Mouse (Mus musculus) neural tube, embryonic 15.5 days (tissue): ENCODE results near the gene Cd300lf. TPM values are rescaled to one million over a fixed set of nuclear protein-coding genes. Genes with fewer than 3 reads are reported as not detected.

ENCODE experiments used
- ATAC-seq: fragments of 200-750 bp; cut with Nextera tagmentation; 2 replicates; pipeline ENCODE4 v1.8.0; 2017; ENCODE audit warnings: mild to moderate bottlenecking, moderate TSS enrichment, moderate library complexity; ENCODE audit not compliant: low FRiP score
- H3K27ac ChIP-seq: fragments of 300-500 bp; sonication (generic); replicated peaks from 2 replicates; pipeline ENCODE4 v1.5.1; 2015; ENCODE audit warnings: mild to moderate bottlenecking, inconsistent platforms
- H3K27me3 ChIP-seq: fragments of 300-500 bp; sonication (generic); replicated peaks from 2 replicates; pipeline ENCODE4 v1.6.1; 2015; ENCODE audit warnings: inconsistent platforms
- H3K36me3 ChIP-seq: fragments of 300-500 bp; sonication (generic); 2 replicates; pipeline ENCODE4 v1.6.1; 2015; ENCODE audit warnings: inconsistent platforms
- H3K4me1 ChIP-seq: fragments of 300-500 bp; sonication (generic); 2 replicates; pipeline ENCODE4 v1.6.1; 2015; ENCODE audit warnings: inconsistent platforms
- H3K4me2 ChIP-seq: fragments of 300-500 bp; sonication (generic); 2 replicates; pipeline ENCODE4 v1.6.1; 2015; ENCODE audit warnings: inconsistent platforms, mild to moderate bottlenecking, moderate library complexity
- H3K4me3 ChIP-seq: fragments of 300-500 bp; sonication (generic); replicated peaks from 2 replicates; pipeline ENCODE4 v1.5.1; 2015; ENCODE audit warnings: mild to moderate bottlenecking, inconsistent platforms
- H3K9ac ChIP-seq: fragments of 300-500 bp; sonication (generic); replicated peaks from 2 replicates; pipeline ENCODE4 v1.6.1; 2015; ENCODE audit warnings: mild to moderate bottlenecking, inconsistent platforms
- H3K9me3 ChIP-seq: fragments of 300-500 bp; sonication (generic); replicated peaks from 2 replicates; pipeline ENCODE4 v1.6.1; 2016; ENCODE audit warnings: inconsistent platforms
- WGBS: fragments of 180-500 bp; shearing (Covaris S2); methylation state at CpG from one replicate; pipeline ENCODE4 v1.1.7; 2015; ENCODE audit warnings: mixed read lengths; 5-methylcytosine and 5-hydroxymethylcytosine counted together
- polyA plus RNA-seq: library from polyadenylated mRNA; unstranded; fragments of >200 nt; fragmentation: Nextera tagmentation; extraction: Ambion mirVana; gene quantifications from 2 replicates; pipeline ENCODE4 v1.2.1, GENCODE M21; 2015

Gene Cd300lf
- polyA plus RNA-seq, 1 experiment from 2014 or later: 0.27 TPM

- 80% methylated on average over 8 of the region's 8 CpGs for WGBS
Measured at GRCm38 (mm10) chr11:115131768-115132381, 1.9 kb downstream of the Cd300lf start.

GRCm38 (mm10) chr11:115129508-115130126 lies 4.2 kb downstream of the Cd300lf start:
- ATAC-seq: no peak
- 90% methylated on average over 13 of the region's 13 CpGs for WGBS
- H3K4me1 ChIP-seq: no peaks in the 10 kb centered on the region
- no peaks in the 10 kb centered on the region for H3K36me3 ChIP-seq
- H3K4me3 ChIP-seq: no peak overlapping the region
- no peak overlapping the region for H3K27ac ChIP-seq
- H3K4me2 ChIP-seq: no peak overlapping the region
- H3K9me3 ChIP-seq: no peaks in the 10 kb centered on the region
- H3K27me3 ChIP-seq: 0 out of 2 replicates have a peak, but pooled peaks cover 2% of the 10 kb centered on the region
- H3K9ac ChIP-seq: no peak overlapping the region

More at GRCm38 (mm10) chr11:115131768-115132381, 1.9 kb downstream of the Cd300lf start:
- H3K4me1 ChIP-seq: no peaks in the 10 kb centered on the region
- no peak overlapping the region for H3K4me2 ChIP-seq
- no peak overlapping the region for H3K9ac ChIP-seq
- ATAC-seq: no peak
- no peak overlapping the region for H3K4me3 ChIP-seq
- no peak overlapping the region for H3K27ac ChIP-seq
- H3K9me3 ChIP-seq: no peaks in the 10 kb centered on the region
- H3K27me3 ChIP-seq: 0 out of 2 replicates have a peak, but pooled peaks cover 2% of the 10 kb centered on the region
- H3K36me3 ChIP-seq: no peaks in the 10 kb centered on the region

GRCm38 (mm10) chr11:115128483-115128882 lies 5.3 kb downstream of the Cd300lf start:
- 88% methylated on average over 4 of the region's 4 CpGs for WGBS
- Histone ChIP-seq H3K9ac (no peak overlapping the region), H3K27ac (no peak overlapping the region), H3K4me3 (no peak overlapping the region), H3K9me3 (no peaks in the 10 kb centered on the region), H3K36me3 (no peaks in the 10 kb centered on the region), H3K27me3 (0 out of 2 replicates have a peak, but pooled peaks cover 2% of the 10 kb centered on the region), H3K4me1 (no peaks in the 10 kb centered on the region), H3K4me2 (no peak overlapping the region)
- no peak for ATAC-seq

DNA sequence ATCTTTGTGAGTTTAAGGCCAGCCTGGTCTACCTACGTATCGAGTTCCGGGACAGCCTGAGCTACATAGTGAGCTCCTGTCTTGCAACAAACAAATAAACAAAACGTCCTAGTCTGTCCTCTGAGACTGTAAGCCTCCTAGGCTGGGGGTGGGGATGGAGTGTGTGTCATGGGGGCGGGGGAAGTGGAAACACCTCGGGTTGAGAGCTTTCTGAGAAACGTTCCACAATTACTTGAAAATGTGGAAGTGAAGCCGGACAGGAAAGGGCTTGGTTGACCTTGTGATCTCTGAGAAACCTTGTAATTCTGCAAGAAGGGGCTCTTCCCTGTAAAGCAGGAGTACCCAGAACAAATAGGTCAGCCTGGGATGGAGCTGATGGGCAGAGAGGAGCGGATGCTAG lies 14.4 kb downstream of the Cd300lf start:
- H3K9me3 ChIP-seq: no peaks in the 10 kb centered on the region
- H3K27me3 ChIP-seq: no peaks in the 10 kb centered on the region
- H3K4me2 ChIP-seq: no peak overlapping the region
- H3K9ac ChIP-seq: no peak overlapping the region
- H3K4me1 ChIP-seq: no peaks in the 10 kb centered on the region
- no peak overlapping the region for H3K4me3 ChIP-seq
- no peak overlapping the region for H3K27ac ChIP-seq
- no peak for ATAC-seq
- no peaks in the 10 kb centered on the region for H3K36me3 ChIP-seq
- 81% methylated on average over 9 of the region's 9 CpGs for WGBS

DNA sequence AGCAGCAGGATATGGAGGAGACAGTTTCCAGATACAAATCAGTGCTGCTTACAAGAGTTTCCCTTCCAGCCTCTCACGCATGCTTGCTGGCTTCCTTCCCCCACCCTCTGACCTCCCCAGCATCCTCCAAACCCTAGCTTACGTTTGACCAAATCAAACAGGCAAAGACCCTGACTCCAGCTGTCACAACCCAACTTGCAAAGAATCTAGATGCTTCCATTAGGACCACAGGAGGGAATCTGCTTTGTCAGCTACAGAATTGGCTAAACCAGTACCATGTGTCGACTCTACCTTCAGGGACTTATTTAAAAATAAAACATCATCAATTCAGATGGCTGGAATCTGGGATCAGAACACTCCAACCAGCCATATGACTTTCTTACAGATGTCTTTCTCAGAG lies 21.6 kb downstream of the Cd300lf start:
- no peak overlapping the region for H3K4me2 ChIP-seq
- no peaks in the 10 kb centered on the region for H3K36me3 ChIP-seq
- H3K9ac ChIP-seq: no peak overlapping the region
- no peaks in the 10 kb centered on the region for H3K9me3 ChIP-seq
- 69% methylated on average over 3 of the region's 3 CpGs for WGBS
- no peak overlapping the region for H3K27ac ChIP-seq
- ATAC-seq: no peak
- no peaks in the 10 kb centered on the region for H3K27me3 ChIP-seq
- no peak overlapping the region for H3K4me3 ChIP-seq
- 0 out of 2 replicates have a peak, but pooled peaks cover 3% of the 10 kb centered on the region for H3K4me1 ChIP-seq

GRCm38 (mm10) chr11:115110271-115110670 lies 23.5 kb downstream of the Cd300lf start:
- Histone ChIP-seq H3K9me3 (no peaks in the 10 kb centered on the region), H3K27me3 (no peaks in the 10 kb centered on the region), H3K4me1 (0 out of 2 replicates have a peak, but pooled peaks cover 3% of the 10 kb centered on the region), H3K27ac (no peak overlapping the region), H3K9ac (no peak overlapping the region), H3K36me3 (no peaks in the 10 kb centered on the region), H3K4me3 (no peak overlapping the region), H3K4me2 (no peak overlapping the region)
- no peak for ATAC-seq
- 88% methylated on average over 4 of the region's 5 CpGs for WGBS

DNA sequence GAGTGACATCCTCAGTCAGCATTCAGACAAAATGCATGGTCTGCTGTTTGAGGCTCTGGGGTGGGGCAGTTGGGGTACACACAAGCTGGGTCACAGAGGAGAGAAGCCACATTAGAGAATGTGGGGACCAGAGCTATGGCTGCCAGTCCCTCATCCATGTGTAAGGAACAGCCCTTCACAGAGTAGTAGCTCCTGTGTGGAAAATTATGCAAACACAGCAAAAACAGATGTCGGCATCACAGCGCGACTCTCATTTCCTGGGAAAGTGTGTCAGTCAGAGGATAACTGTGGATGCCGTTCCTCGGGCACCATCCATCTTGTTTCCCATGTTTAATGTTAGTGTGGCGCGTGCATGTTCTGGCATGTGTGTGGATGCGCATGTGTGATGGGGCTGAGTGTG lies 25.6 kb downstream of the Cd300lf start:
- Histone ChIP-seq H3K36me3 (no peaks in the 10 kb centered on the region), H3K4me2 (no peak overlapping the region), H3K27ac (no peak overlapping the region), H3K27me3 (no peaks in the 10 kb centered on the region), H3K4me1 (0 out of 2 replicates have a peak, but pooled peaks cover 3% of the 10 kb centered on the region), H3K9me3 (no peaks in the 10 kb centered on the region), H3K4me3 (no peak overlapping the region), H3K9ac (no peak overlapping the region)
- ATAC-seq: no peak
- WGBS: 86% methylated on average over 8 of the region's 8 CpGs

GRCm38 (mm10) chr11:115107403-115107916 lies 26.3 kb downstream of the Cd300lf start:
- no peaks in the 10 kb centered on the region for H3K27me3 ChIP-seq
- no peak overlapping the region for H3K27ac ChIP-seq
- H3K4me1 ChIP-seq: 0 out of 2 replicates have a peak, but pooled peaks cover 3% of the 10 kb centered on the region
- no peak overlapping the region for H3K9ac ChIP-seq
- H3K9me3 ChIP-seq: no peaks in the 10 kb centered on the region
- ATAC-seq: no peak
- no peaks in the 10 kb centered on the region for H3K36me3 ChIP-seq
- WGBS: 27% methylated on average over 4 of the region's 4 CpGs
- no peak overlapping the region for H3K4me2 ChIP-seq
- no peak overlapping the region for H3K4me3 ChIP-seq

GRCm38 (mm10) chr11:115106638-115107037 lies 27.2 kb downstream of the Cd300lf start:
- H3K4me1 ChIP-seq: 0 out of 2 replicates have a peak, but pooled peaks cover 3% of the 10 kb centered on the region
- no peak overlapping the region for H3K4me3 ChIP-seq
- no peak overlapping the region for H3K9ac ChIP-seq
- no peaks in the 10 kb centered on the region for H3K9me3 ChIP-seq
- H3K4me2 ChIP-seq: no peak overlapping the region
- WGBS: 93% methylated on average over 2 of the region's 2 CpGs
- H3K27ac ChIP-seq: no peak overlapping the region
- no peaks in the 10 kb centered on the region for H3K36me3 ChIP-seq
- ATAC-seq: no peak
- H3K27me3 ChIP-seq: no peaks in the 10 kb centered on the region

GRCm38 (mm10) chr11:115104769-115105563 lies 28.8 kb downstream of the Cd300lf start:
- no peaks in the 10 kb centered on the region for H3K27me3 ChIP-seq
- no peak overlapping the region for H3K4me3 ChIP-seq
- 51% methylated on average over 8 of the region's 8 CpGs for WGBS
- no peak for ATAC-seq
- no peak overlapping the region for H3K27ac ChIP-seq
- 0 out of 2 replicates have a peak, but pooled peaks cover 3% of the 10 kb centered on the region for H3K4me1 ChIP-seq
- no peak overlapping the region for H3K4me2 ChIP-seq
- H3K36me3 ChIP-seq: no peaks in the 10 kb centered on the region
- H3K9me3 ChIP-seq: no peaks in the 10 kb centered on the region
- H3K9ac ChIP-seq: no peak overlapping the region

DNA sequence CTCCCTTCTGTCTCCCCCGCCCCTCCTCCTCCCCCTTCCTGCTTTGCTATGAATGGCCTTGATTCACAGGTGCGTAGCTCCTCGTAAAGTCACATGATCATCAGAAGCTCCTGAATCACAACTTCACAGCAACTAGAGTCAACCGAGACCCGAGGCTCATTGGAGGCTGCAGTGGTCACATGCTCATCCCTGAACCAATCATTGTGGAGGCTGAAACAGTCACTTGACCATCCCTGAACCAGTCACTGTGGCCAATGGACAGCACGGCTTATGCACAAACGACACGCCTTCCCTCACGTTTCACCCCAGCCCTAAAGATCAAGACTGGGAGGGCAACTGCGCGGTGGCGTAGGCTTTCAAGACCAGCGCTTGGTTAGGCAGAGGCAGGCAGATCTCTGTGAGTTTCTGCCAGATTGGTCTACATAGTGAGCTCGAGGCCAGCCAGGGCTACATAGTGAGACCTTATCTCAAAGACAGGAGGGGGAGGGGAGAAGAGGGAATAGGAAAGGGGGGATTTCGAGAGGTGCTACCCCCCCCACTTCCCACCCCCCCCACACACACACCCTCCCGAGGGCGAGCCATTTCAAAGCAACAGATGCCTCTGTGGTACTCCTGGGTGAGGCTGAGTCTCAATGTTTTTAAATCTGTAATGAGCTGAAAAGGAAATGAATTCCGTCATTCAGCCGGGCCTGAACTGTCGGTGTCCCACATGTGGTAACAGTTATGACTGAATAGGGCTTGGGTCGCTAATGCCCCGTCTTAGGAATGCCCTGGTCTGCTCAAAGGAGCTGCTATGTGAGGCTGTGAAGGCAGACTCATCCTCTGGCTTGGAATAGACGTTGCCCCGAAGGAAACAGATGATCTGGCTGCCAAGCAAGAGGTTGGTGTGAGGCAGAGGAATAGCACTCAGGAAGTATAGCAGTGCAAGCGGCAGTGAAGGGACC lies 30.1 kb downstream of the Cd300lf start:
- no peak overlapping the region for H3K4me3 ChIP-seq
- H3K4me1 ChIP-seq: 0 out of 2 replicates have a peak, but pooled peaks cover 9% of the 10 kb centered on the region
- no peak for ATAC-seq
- H3K9me3 ChIP-seq: no peaks in the 10 kb centered on the region
- H3K36me3 ChIP-seq: no peaks in the 10 kb centered on the region
- H3K9ac ChIP-seq: no peak overlapping the region
- no peaks in the 10 kb centered on the region for H3K27me3 ChIP-seq
- no peak overlapping the region for H3K27ac ChIP-seq
- WGBS: 91% methylated on average over 25 of the region's 25 CpGs
- no peak overlapping the region for H3K4me2 ChIP-seq
